Mouse (Mus musculus) limb, embryonic 15.5 days (tissue): ENCODE data around the gene Snapc3. TPM values are rescaled to one million over a fixed set of nuclear protein-coding genes. Genes with fewer than 3 reads are reported as not detected.

ENCODE experiments used
- ATAC-seq: fragments of 200-750 bp; cut with Nextera tagmentation; 2 replicates; pipeline ENCODE4 v1.8.0; 2017; ENCODE audit warnings: low read depth, moderate TSS enrichment; ENCODE audit not compliant: insufficient number of reproducible peaks, low FRiP score, low TSS enrichment
- H3K27ac ChIP-seq: fragments of 300-500 bp; sonication (generic); 2 replicates; pipeline ENCODE4 v1.5.1; 2015; ENCODE audit warnings: moderate library complexity, mild to moderate bottlenecking, inconsistent platforms
- H3K27me3 ChIP-seq: fragments of 300-500 bp; sonication (generic); 2 replicates; pipeline ENCODE4 v1.6.1; 2015; ENCODE audit warnings: inconsistent platforms
- H3K36me3 ChIP-seq: fragments of 300-500 bp; sonication (generic); 2 replicates; pipeline ENCODE4 v1.6.1; 2015; ENCODE audit warnings: inconsistent platforms
- H3K4me1 ChIP-seq: fragments of 300-500 bp; sonication (generic); 2 replicates; pipeline ENCODE4 v1.6.1; 2015; ENCODE audit warnings: inconsistent platforms
- H3K4me2 ChIP-seq: fragments of 300-500 bp; sonication (generic); 2 replicates; pipeline ENCODE4 v1.6.1; 2015; ENCODE audit warnings: mild to moderate bottlenecking, inconsistent platforms
- H3K4me3 ChIP-seq: fragments of 300-500 bp; sonication (generic); 2 replicates; pipeline ENCODE4 v1.5.1; 2015; ENCODE audit warnings: mild to moderate bottlenecking, inconsistent platforms
- H3K9ac ChIP-seq: fragments of 300-500 bp; sonication (generic); 2 replicates; pipeline ENCODE4 v1.6.1; 2015; ENCODE audit warnings: inconsistent platforms
- H3K9me3 ChIP-seq: fragments of 300-500 bp; sonication (generic); 2 replicates; pipeline ENCODE4 v1.6.1; 2016; ENCODE audit warnings: inconsistent platforms
- WGBS: fragments of 180-500 bp; shearing (Covaris S2); methylation state at CpG from one replicate; pipeline ENCODE4 v1.1.7; 2015; 5-methylcytosine and 5-hydroxymethylcytosine counted together
- polyA plus RNA-seq: library from polyadenylated mRNA; unstranded; fragments of >200 nt; fragmentation: Nextera tagmentation; extraction: Ambion mirVana; gene quantifications from 2 replicates; pipeline ENCODE4 v1.2.1, GENCODE M21; 2015

Snapc3 gene
- polyA plus RNA-seq, 1 experiment from 2014 or later = 39.0 TPM

DNA sequence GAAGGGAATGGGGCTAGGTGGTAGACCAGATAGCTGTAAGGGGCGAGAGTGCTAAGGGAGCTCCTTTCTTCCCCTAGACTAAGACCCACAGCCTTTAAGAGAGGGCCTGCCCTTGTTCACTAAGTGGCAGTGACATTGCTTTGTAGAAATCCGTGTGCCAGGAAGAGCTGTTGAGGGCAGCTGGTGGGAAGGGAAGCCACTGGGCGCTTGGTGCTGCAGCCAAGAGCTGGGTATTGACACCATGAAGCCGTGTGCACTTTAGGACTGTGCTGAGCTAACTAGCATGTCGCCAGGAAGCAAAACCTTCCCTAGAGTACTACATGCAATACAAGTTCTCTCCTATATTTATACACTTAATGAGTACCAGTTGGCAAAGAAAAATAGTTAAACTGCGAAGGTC lies 6.1 kb downstream of the Snapc3 start:
- 95% methylated on average over 6 of the region's 6 CpGs for WGBS
- H3K27ac ChIP-seq = no peak overlapping the region
- H3K4me3 ChIP-seq = no peak overlapping the region
- peaks cover 47% of the 10 kb centered on the region for H3K36me3 ChIP-seq
- H3K9ac ChIP-seq = no peak overlapping the region
- H3K4me1 ChIP-seq = 0 out of 2 replicates have a peak, but pooled peaks cover 6% of the 10 kb centered on the region
- no peak for ATAC-seq
- H3K4me2 ChIP-seq = no peak overlapping the region
- H3K27me3 ChIP-seq = no peaks in the 10 kb centered on the region
- H3K9me3 ChIP-seq = no peaks in the 10 kb centered on the region

- Histone ChIP-seq H3K9me3 (no peaks in the 10 kb centered on the region), H3K4me2 (no peak overlapping the region), H3K27ac (no peak overlapping the region), H3K9ac (no peak overlapping the region), H3K4me1 (no peaks in the 10 kb centered on the region), H3K4me3 (no peak overlapping the region), H3K36me3 (peaks cover 56% of the 10 kb centered on the region), H3K27me3 (no peaks in the 10 kb centered on the region)
- WGBS = 96% methylated on average over 4 of the region's 4 CpGs
- no peak for ATAC-seq
These were observed 7.6 kb downstream of the Snapc3 start for GRCm38 (mm10) chr4:83425119-83425518.

DNA sequence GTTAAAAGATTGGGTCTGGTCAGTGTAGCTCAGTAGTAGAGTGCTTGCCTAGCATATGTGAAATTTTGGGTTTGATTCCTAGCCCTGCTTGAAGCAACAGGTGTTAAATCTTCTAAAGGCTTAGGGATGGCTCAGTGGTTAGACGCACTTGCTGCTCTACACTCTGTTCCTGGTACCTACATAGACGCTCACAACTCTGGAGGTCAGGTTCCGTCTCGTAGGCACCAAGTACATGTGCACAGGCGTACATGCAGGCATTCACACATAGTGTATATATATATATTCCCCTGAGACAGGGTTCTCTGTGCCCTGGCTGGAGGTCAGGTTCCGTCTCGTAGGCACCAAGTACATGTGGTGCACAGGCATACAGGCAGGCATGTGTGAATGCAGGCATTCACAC lies 9.6 kb downstream of the Snapc3 start:
- Histone ChIP-seq H3K4me1 (no peaks in the 10 kb centered on the region), H3K9me3 (no peaks in the 10 kb centered on the region), H3K27me3 (no peaks in the 10 kb centered on the region), H3K36me3 (peaks cover 62% of the 10 kb centered on the region), H3K4me2 (no peak overlapping the region), H3K9ac (no peak overlapping the region), H3K4me3 (no peak overlapping the region), H3K27ac (no peak overlapping the region)
- ATAC-seq = no peak
- WGBS = 96% methylated on average over 7 of the region's 7 CpGs

GRCm38 (mm10) chr4:83427696-83428095 lies 10.2 kb downstream of the Snapc3 start:
- no peak for ATAC-seq
- 96% methylated on average over 8 of the region's 8 CpGs for WGBS

GRCm38 (mm10) chr4:83428845-83429244 lies 11.3 kb downstream of the Snapc3 start:
- Histone ChIP-seq H3K4me3 (no peak overlapping the region), H3K4me1 (no peaks in the 10 kb centered on the region), H3K27ac (no peak overlapping the region), H3K4me2 (no peak overlapping the region), H3K27me3 (no peaks in the 10 kb centered on the region), H3K36me3 (peaks cover 65% of the 10 kb centered on the region), H3K9me3 (no peaks in the 10 kb centered on the region), H3K9ac (no peak overlapping the region)
- ATAC-seq = no peak
- 84% methylated on average over 4 of the region's 4 CpGs for WGBS

More at GRCm38 (mm10) chr4:83427696-83428095, 10.2 kb downstream of the Snapc3 start:
- Histone ChIP-seq H3K4me2 (no peak overlapping the region), H3K36me3 (peaks cover 64% of the 10 kb centered on the region), H3K4me3 (no peak overlapping the region), H3K9ac (no peak overlapping the region), H3K4me1 (no peaks in the 10 kb centered on the region), H3K27ac (no peak overlapping the region), H3K9me3 (no peaks in the 10 kb centered on the region), H3K27me3 (no peaks in the 10 kb centered on the region)

- H3K4me1 ChIP-seq = no peaks in the 10 kb centered on the region
- WGBS = 86% methylated on average over 7 of the region's 7 CpGs
- H3K27ac ChIP-seq = no peak overlapping the region
- no peak overlapping the region for H3K4me3 ChIP-seq
- peaks cover 71% of the 10 kb centered on the region for H3K36me3 ChIP-seq
- no peaks in the 10 kb centered on the region for H3K27me3 ChIP-seq
- H3K9me3 ChIP-seq = no peaks in the 10 kb centered on the region
- no peak for ATAC-seq
- no peak overlapping the region for H3K4me2 ChIP-seq
- H3K9ac ChIP-seq = no peak overlapping the region
These were observed 14.4 kb downstream of the Snapc3 start for GRCm38 (mm10) chr4:83431950-83432349.

GRCm38 (mm10) chr4:83432901-83433300 lies 15.4 kb downstream of the Snapc3 start:
- Histone ChIP-seq H3K36me3 (peaks cover 69% of the 10 kb centered on the region), H3K9me3 (no peaks in the 10 kb centered on the region), H3K27ac (no peak overlapping the region), H3K4me2 (no peak overlapping the region), H3K27me3 (no peaks in the 10 kb centered on the region), H3K4me3 (no peak overlapping the region), H3K4me1 (no peaks in the 10 kb centered on the region), H3K9ac (no peak overlapping the region)
- 95% methylated on average over 6 of the region's 6 CpGs for WGBS
- no peak for ATAC-seq

DNA sequence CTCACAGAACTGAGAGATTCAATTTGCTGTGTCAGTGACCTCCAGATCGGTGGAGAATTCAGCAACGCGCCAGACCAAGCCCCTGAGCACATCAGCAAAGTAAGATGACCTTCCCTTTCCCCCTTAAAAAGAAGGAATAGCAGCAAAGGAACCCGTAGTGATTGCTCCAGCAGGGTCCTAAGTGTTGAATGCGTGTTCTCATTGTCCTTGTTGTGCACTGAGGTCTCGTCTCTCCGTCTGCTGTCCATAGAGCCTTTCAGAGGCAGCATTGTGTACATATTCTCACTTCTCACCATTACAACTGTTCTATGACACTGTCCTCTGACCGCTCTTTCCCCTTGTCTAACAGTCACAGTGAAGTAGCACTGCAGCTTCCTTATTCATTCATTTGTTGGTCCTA lies 18.9 kb downstream of the Snapc3 start:
- Histone ChIP-seq H3K4me3 (no peak overlapping the region), H3K4me1 (no peaks in the 10 kb centered on the region), H3K27me3 (no peaks in the 10 kb centered on the region), H3K9me3 (no peaks in the 10 kb centered on the region), H3K27ac (no peak overlapping the region), H3K36me3 (peaks cover 72% of the 10 kb centered on the region), H3K4me2 (no peak overlapping the region), H3K9ac (no peak overlapping the region)
- 92% methylated on average over 8 of the region's 8 CpGs for WGBS
- no peak for ATAC-seq

DNA sequence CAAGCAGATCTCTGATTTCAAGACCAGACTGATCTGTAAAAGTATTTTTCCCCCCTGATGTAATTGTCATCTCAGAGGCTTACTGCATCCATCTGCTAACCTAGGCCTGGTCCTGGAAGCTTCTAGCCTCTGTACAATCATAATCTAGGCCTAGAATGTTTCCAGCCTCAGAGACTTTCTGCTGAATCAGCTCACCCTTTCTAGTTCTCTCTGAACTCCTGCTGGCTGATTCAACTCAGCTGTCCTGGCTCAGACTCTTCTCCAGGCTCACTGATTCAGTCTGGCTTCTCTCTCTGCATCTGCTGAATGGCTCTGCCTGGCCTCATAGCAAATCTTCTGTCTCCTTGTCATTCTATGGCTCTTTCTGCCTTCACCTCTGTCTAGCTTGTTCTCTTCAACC lies 20.6 kb downstream of the Snapc3 start:
- H3K4me2 ChIP-seq = no peak overlapping the region
- H3K27ac ChIP-seq = no peak overlapping the region
- H3K9ac ChIP-seq = no peak overlapping the region
- peaks cover 72% of the 10 kb centered on the region for H3K36me3 ChIP-seq
- no peaks in the 10 kb centered on the region for H3K4me1 ChIP-seq
- ATAC-seq = no peak
- H3K27me3 ChIP-seq = no peaks in the 10 kb centered on the region
- H3K9me3 ChIP-seq = no peaks in the 10 kb centered on the region
- no peak overlapping the region for H3K4me3 ChIP-seq

- Histone ChIP-seq H3K27me3 (no peaks in the 10 kb centered on the region), H3K9ac (no peak overlapping the region), H3K27ac (no peak overlapping the region), H3K4me3 (no peak overlapping the region), H3K9me3 (no peaks in the 10 kb centered on the region), H3K4me1 (no peaks in the 10 kb centered on the region), H3K4me2 (no peak overlapping the region), H3K36me3 (peaks cover 65% of the 10 kb centered on the region)
- no peak for ATAC-seq
- 70% methylated on average over 5 of the region's 5 CpGs for WGBS
These were observed 21.5 kb downstream of the Snapc3 start for GRCm38 (mm10) chr4:83439045-83439444.

DNA sequence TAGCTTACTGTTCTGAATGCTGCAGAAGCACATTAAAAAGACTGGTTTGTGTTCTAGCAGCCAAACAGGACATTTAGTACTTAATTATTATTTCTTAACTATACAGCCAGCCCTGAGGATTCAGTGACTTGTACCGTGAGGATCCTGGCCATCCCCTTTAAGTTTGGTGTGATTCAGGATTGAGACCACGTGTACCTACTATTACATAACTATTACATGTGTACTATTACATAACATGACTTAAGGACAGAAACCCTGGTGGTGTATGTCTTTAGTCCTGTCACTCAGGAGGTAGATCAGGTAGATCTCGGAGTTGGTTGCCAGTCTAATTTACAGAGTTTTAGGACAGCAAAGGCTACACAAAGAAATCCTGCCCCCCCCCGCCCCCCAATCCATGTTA lies 23.5 kb downstream of the Snapc3 start:
- no peaks in the 10 kb centered on the region for H3K9me3 ChIP-seq
- no peak overlapping the region for H3K27ac ChIP-seq
- WGBS = 80% methylated on average over 4 of the region's 4 CpGs
- H3K27me3 ChIP-seq = no peaks in the 10 kb centered on the region
- no peaks in the 10 kb centered on the region for H3K4me1 ChIP-seq
- ATAC-seq = no peak
- no peak overlapping the region for H3K4me2 ChIP-seq
- no peak overlapping the region for H3K4me3 ChIP-seq
- H3K36me3 ChIP-seq = peaks cover 47% of the 10 kb centered on the region
- no peak overlapping the region for H3K9ac ChIP-seq

GRCm38 (mm10) chr4:83450785-83451184 lies 33.3 kb downstream of the Snapc3 start:
- Histone ChIP-seq H3K27me3 (no peaks in the 10 kb centered on the region), H3K27ac (no peak overlapping the region), H3K36me3 (peaks cover 49% of the 10 kb centered on the region), H3K4me1 (no peaks in the 10 kb centered on the region), H3K4me3 (no peak overlapping the region), H3K4me2 (no peak overlapping the region), H3K9ac (no peak overlapping the region), H3K9me3 (no peaks in the 10 kb centered on the region)
- 89% methylated on average over 4 of the region's 4 CpGs for WGBS
- ATAC-seq = no peak

GRCm38 (mm10) chr4:83460106-83460505 lies 42.6 kb downstream of the Snapc3 start:
- ATAC-seq = no peak
- H3K36me3 ChIP-seq = peaks cover 58% of the 10 kb centered on the region
- WGBS = 91% methylated on average over 5 of the region's 5 CpGs

More at GRCm38 (mm10) chr4:83460106-83460505, 42.6 kb downstream of the Snapc3 start:
- Histone ChIP-seq H3K4me3 (no peak overlapping the region), H3K4me1 (no peaks in the 10 kb centered on the region), H3K27me3 (no peaks in the 10 kb centered on the region), H3K9ac (no peak overlapping the region), H3K4me2 (no peak overlapping the region), H3K27ac (no peak overlapping the region), H3K9me3 (no peaks in the 10 kb centered on the region)
